Mouse (Mus musculus): Measurements from ENCODE around the gene Krt33b. TPM values are rescaled to one million over a fixed set of nuclear protein-coding genes. Genes with fewer than 3 reads are reported as not detected.

The Krt33b gene
- polyA plus RNA-seq, 1 experiment from 2014 or later = not detected

DNA sequence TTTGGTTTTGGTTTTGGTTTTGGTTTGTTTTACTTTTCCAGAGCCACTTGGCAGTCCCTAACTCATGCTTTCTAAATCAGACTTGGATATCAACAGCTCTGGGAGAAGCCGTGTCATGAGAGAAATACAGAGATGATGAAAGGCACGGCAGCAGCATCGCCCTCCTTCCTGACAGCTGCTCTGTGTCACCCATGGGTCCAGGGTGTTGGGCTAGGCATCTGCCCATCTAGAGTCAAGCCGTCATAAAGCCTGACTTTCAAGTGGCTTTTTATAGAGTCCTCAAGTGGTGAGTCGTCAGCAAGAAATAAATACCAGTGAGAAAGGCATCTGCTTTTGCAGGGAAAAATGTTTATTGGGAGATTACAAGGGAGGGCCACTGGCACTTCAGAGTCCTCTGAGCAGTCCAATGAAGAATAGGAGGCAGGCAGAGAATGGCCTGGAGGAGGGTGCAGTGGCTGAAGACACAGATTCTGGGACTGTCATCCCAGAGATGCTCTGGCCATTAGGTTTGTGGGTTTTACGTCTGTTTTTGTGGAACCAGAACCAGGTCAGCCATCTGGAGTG is 16.7 kb upstream of the Krt33b start:
- DNase-seq (ENCODE audit: low spot score) = no peak
- Histone ChIP-seq H3K9me3 (ENCODE audit: control insufficient read depth, low read length) (no peaks in the 10 kb centered on the region), H3K4me2 (no peak overlapping the region), H3K4me3 (ENCODE audit: low read depth, low read length) (no peak overlapping the region), H3K4me1 (replicated peaks; ENCODE audit: control insufficient read depth, insufficient read depth, low read length) (no peaks in the 10 kb centered on the region), H3K36me3 (ENCODE audit: control insufficient read depth, insufficient read depth, low read length) (no peaks in the 10 kb centered on the region), H3K9ac (ENCODE audit: low read depth, low read length) (no peak overlapping the region), H3K27ac (ENCODE audit: low read depth, low read length) (no peak overlapping the region), H3K27me3 (replicated peaks; ENCODE audit: control insufficient read depth, insufficient read depth, low read length) (no peaks in the 10 kb centered on the region)
- WGBS = 76% methylated on average over 6 of the region's 6 CpGs
- no peak for ATAC-seq (replicated peaks; ENCODE audit: low FRiP score)

DNA sequence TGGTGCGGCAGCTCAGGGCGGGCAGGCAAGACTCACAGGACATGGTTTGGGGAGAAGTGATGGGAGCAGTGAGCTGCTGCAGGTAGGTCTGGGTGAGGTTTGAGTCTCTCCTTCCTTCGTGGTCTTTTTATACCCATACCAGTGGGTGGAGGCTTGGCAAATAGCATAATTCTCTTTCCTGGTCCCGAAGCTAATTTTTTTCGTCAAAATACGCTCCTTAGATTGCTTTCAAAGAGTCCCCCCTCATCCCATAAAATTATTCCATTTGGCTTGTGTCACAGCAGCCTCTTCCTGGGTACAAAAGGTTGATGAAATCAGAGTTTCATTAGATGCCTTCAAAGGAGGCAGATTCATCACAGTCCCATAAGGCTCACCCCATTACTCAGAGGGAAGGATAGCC is 11.8 kb upstream of the Krt33b start, which contains the start of gene Krt34:
Krt34 (minus strand) TSS at position 101 of the 400 bp plus-strand sequence.
- 81% methylated on average over 6 of the region's 6 CpGs for WGBS
- no peaks in the 10 kb centered on the region for H3K4me1 ChIP-seq (replicated peaks; ENCODE audit: control insufficient read depth, insufficient read depth, low read length)
- DNase-seq (ENCODE audit: low spot score) (no peak), ATAC-seq (replicated peaks; ENCODE audit: low FRiP score) (no peak)
- H3K4me3 ChIP-seq (ENCODE audit: low read depth, low read length) = no peak within 1 kb of the TSS
- no peaks in the 10 kb centered on the region for H3K36me3 ChIP-seq (ENCODE audit: control insufficient read depth, insufficient read depth, low read length)
- no peaks in the 10 kb centered on the region for H3K9me3 ChIP-seq (ENCODE audit: control insufficient read depth, low read length)
- H3K27ac ChIP-seq (ENCODE audit: low read depth, low read length) = no peak within 1 kb of the TSS
- no peak within 1 kb of the TSS for H3K9ac ChIP-seq (ENCODE audit: low read depth, low read length)
- H3K4me2 ChIP-seq = no peak within 1 kb of the TSS
- no peaks in the 10 kb centered on the region for H3K27me3 ChIP-seq (replicated peaks; ENCODE audit: control insufficient read depth, insufficient read depth, low read length)

DNA sequence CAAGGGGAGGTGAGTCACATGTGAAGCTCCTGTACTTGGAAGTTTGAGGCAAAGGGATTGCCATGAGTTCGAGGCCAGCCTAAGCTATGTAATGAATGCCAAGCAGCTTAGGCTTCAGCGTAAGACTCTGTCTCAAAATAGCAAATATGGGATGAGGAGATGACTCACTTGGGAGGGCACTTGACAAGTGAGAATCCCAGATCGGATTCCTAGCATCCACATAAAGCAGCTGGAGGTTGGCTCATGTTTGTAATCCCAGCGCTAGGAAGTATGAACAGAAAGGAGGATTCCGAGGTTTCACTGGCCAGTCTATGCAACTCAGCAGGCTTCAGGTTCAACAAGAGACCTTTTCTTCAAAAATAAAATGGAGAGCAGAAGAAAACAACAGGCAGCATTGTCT is 8.2 kb downstream of the Krt33b start:
- H3K27ac ChIP-seq (ENCODE audit: low read depth, low read length) = no peak overlapping the region
- ATAC-seq (replicated peaks; ENCODE audit: low FRiP score) = no peak
- H3K4me1 ChIP-seq (replicated peaks; ENCODE audit: control insufficient read depth, insufficient read depth, low read length) = no peaks in the 10 kb centered on the region
- DNase-seq (ENCODE audit: low spot score) = no peak
- H3K4me2 ChIP-seq = no peak overlapping the region
- H3K4me3 ChIP-seq (ENCODE audit: low read depth, low read length) = no peak overlapping the region
- 80% methylated on average over 5 of the region's 5 CpGs for WGBS
- no peaks in the 10 kb centered on the region for H3K27me3 ChIP-seq (replicated peaks; ENCODE audit: control insufficient read depth, insufficient read depth, low read length)
- no peaks in the 10 kb centered on the region for H3K9me3 ChIP-seq (ENCODE audit: control insufficient read depth, low read length)
- no peaks in the 10 kb centered on the region for H3K36me3 ChIP-seq (ENCODE audit: control insufficient read depth, insufficient read depth, low read length)
- no peak overlapping the region for H3K9ac ChIP-seq (ENCODE audit: low read depth, low read length)

DNA sequence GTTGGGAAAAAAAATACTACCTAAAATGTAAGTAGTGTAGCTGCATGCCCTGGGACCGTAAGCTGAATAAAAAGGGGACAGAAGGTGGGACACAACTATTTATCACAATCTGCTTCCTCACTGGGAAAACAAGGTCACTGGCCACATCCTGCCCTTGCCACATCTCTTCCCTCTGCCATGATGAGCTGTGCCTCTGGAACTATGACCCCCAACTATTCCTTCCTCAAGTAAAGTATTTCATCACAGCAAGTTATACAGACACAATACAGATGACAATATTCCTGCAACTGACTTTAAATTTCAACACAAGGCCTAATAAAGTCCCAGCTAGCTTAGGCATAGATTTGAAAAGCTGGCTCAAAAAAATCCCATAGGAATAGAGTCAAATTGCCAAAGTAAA is 10.2 kb downstream of the Krt33b start:
- Histone ChIP-seq H3K9ac (ENCODE audit: low read depth, low read length) (no peak overlapping the region), H3K4me1 (replicated peaks; ENCODE audit: control insufficient read depth, insufficient read depth, low read length) (no peaks in the 10 kb centered on the region), H3K4me2 (no peak overlapping the region), H3K27me3 (replicated peaks; ENCODE audit: control insufficient read depth, insufficient read depth, low read length) (no peaks in the 10 kb centered on the region), H3K36me3 (ENCODE audit: control insufficient read depth, insufficient read depth, low read length) (no peaks in the 10 kb centered on the region), H3K4me3 (ENCODE audit: low read depth, low read length) (no peak overlapping the region), H3K27ac (ENCODE audit: low read depth, low read length) (no peak overlapping the region), H3K9me3 (ENCODE audit: control insufficient read depth, low read length) (no peaks in the 10 kb centered on the region)
- DNase-seq (ENCODE audit: low spot score) (no peak), ATAC-seq (replicated peaks; ENCODE audit: low FRiP score) (no peak)
- WGBS = 74% methylated on average over 1 of the region's 1 CpGs

DNA sequence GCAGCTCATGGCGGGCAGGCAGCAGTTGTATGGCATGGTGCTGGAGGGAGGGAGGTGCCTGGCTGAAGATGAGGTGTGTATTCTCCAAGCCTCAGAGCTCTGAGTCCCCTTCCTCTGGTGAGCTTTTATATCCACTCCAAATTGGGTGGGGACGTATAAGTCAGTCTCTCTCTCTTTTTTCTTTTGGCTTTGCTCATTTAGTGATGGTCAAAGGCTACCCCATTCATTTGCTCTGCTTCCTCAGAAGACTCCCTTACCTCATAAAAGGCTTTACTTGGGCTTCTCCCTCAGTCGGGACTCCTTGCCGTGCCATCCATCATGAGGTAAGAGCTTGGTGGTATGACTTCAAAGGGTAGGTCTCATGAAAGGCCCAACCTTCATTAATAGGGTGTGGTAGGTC is 13.6 kb downstream of the Krt33b start, which contains the start of gene Krt33a:
Krt33a (minus strand) TSS at position 101 of the 400 bp plus-strand sequence.
- 59% methylated on average over 4 of the region's 4 CpGs for WGBS
- no peak for ATAC-seq (replicated peaks; ENCODE audit: low FRiP score)
- Histone ChIP-seq H3K27me3 (replicated peaks; ENCODE audit: control insufficient read depth, insufficient read depth, low read length) (no peaks in the 10 kb centered on the region), H3K36me3 (ENCODE audit: control insufficient read depth, insufficient read depth, low read length) (no peaks in the 10 kb centered on the region), H3K9me3 (ENCODE audit: control insufficient read depth, low read length) (no peaks in the 10 kb centered on the region), H3K4me2 (no peak within 1 kb of the TSS), H3K9ac (ENCODE audit: low read depth, low read length) (no peak within 1 kb of the TSS), H3K4me3 (ENCODE audit: low read depth, low read length) (no peak within 1 kb of the TSS), H3K27ac (ENCODE audit: low read depth, low read length) (no peak within 1 kb of the TSS), H3K4me1 (replicated peaks; ENCODE audit: control insufficient read depth, insufficient read depth, low read length) (no peaks in the 10 kb centered on the region)
- no peak for DNase-seq (ENCODE audit: low spot score)

DNA sequence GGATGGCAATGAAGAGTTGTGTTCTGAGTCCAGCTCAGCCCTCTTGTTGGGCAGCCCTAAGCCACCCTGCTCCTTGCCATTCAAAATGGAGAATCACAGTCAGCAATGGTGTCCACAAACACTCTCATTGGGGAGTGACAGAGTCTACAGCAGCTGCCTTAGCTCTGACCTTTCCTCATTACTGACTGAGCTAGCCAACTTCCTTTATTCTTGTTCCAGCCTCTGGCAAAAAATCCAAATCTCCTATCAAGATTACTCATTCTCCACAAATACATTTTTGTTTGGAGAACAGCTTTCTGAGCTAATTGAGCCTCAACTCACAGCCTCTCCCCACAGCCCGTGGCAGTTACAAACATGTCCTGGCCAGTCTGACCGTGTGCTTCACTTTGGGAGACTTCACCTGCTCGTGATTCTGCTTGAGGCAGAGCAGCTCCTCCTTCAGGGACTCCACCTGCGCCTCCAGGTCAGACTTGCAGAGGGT is 15.9 kb downstream of the Krt33b start:
- WGBS = 60% methylated on average over 4 of the region's 4 CpGs
- Histone ChIP-seq H3K9me3 (ENCODE audit: control insufficient read depth, low read length) (no peaks in the 10 kb centered on the region), H3K27ac (ENCODE audit: low read depth, low read length) (no peak overlapping the region), H3K27me3 (replicated peaks; ENCODE audit: control insufficient read depth, insufficient read depth, low read length) (no peaks in the 10 kb centered on the region), H3K4me2 (no peak overlapping the region), H3K36me3 (ENCODE audit: control insufficient read depth, insufficient read depth, low read length) (no peaks in the 10 kb centered on the region), H3K4me3 (ENCODE audit: low read depth, low read length) (no peak overlapping the region), H3K9ac (ENCODE audit: low read depth, low read length) (no peak overlapping the region), H3K4me1 (replicated peaks; ENCODE audit: control insufficient read depth, insufficient read depth, low read length) (no peaks in the 10 kb centered on the region)
- ATAC-seq (replicated peaks; ENCODE audit: low FRiP score) = no peak
- DNase-seq (ENCODE audit: low spot score) = no peak

DNA sequence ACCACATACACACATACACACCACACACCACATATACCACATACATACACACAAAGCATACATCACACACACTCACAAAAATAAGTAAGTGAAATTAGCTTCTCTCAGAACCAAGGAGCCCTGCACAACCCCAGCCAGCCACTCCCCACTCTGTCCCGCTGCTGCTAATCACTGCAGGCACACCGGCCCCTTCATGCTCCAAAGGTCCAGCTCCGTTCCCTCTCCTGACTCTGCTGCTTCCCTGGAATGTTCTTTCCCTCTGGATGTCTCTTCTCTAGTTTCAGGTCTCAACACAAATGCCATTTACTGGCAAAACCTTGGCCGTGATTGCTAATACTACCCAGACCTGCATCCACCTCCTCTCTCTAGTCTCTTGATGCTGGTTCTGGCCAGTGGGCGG is 19.0 kb downstream of the Krt33b start:
- Histone ChIP-seq H3K9me3 (ENCODE audit: control insufficient read depth, low read length) (no peaks in the 10 kb centered on the region), H3K4me2 (no peak overlapping the region), H3K4me1 (replicated peaks; ENCODE audit: control insufficient read depth, insufficient read depth, low read length) (no peaks in the 10 kb centered on the region), H3K27me3 (replicated peaks; ENCODE audit: control insufficient read depth, insufficient read depth, low read length) (no peaks in the 10 kb centered on the region), H3K36me3 (ENCODE audit: control insufficient read depth, insufficient read depth, low read length) (no peaks in the 10 kb centered on the region), H3K4me3 (ENCODE audit: low read depth, low read length) (no peak overlapping the region), H3K27ac (ENCODE audit: low read depth, low read length) (no peak overlapping the region), H3K9ac (ENCODE audit: low read depth, low read length) (no peak overlapping the region)
- WGBS = 77% methylated on average over 5 of the region's 5 CpGs
- DNase-seq (ENCODE audit: low spot score) (no peak), ATAC-seq (replicated peaks; ENCODE audit: low FRiP score) (no peak)

DNA sequence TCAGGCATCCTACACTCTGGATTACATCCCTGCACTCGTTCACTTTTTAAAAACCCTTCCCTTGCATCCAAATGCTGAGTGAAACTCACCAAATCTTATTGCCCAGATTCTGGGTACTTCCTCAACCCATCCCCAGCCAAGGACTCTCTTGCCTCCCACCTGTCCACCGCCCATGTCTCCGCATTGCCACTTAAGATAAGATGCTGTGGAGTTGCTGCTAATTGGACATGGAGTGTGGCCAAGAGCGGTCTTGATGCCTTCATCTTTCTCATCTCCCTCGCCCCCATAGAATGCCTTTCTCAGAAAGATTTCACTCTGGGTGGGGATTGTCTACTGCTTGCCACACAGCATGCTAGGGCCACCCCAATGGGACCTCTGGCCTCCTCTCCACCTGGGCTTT is 21.3 kb downstream of the Krt33b start:
- H3K27me3 ChIP-seq (replicated peaks; ENCODE audit: control insufficient read depth, insufficient read depth, low read length) = no peaks in the 10 kb centered on the region
- 78% methylated on average over 5 of the region's 5 CpGs for WGBS
- no peak overlapping the region for H3K9ac ChIP-seq (ENCODE audit: low read depth, low read length)
- H3K4me3 ChIP-seq (ENCODE audit: low read depth, low read length) = no peak overlapping the region
- no peaks in the 10 kb centered on the region for H3K36me3 ChIP-seq (ENCODE audit: control insufficient read depth, insufficient read depth, low read length)
- no peak overlapping the region for H3K27ac ChIP-seq (ENCODE audit: low read depth, low read length)
- H3K4me1 ChIP-seq (replicated peaks; ENCODE audit: control insufficient read depth, insufficient read depth, low read length) = no peaks in the 10 kb centered on the region
- no peaks in the 10 kb centered on the region for H3K9me3 ChIP-seq (ENCODE audit: control insufficient read depth, low read length)
- ATAC-seq (replicated peaks; ENCODE audit: low FRiP score) (no peak), DNase-seq (ENCODE audit: low spot score) (no peak)
- no peak overlapping the region for H3K4me2 ChIP-seq

DNA sequence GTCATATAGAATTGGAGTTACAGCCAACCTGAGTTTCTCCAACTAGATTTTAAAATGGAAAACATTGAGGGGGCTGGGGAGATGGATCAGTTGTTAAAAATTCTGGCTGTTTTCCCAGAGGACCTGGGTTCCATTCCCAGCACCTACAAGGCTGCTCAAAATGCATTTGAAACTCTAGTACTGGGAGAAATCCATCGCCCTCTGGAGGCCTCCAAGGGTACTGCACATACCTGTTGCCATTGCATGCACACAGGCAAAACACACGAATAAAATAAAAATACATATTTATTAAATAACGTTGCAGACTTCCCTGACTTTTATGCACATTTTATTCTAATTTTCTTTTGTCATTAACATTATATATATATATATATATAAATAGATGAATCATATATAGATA is 23.0 kb downstream of the Krt33b start:
- DNase-seq (ENCODE audit: low spot score) (no peak), ATAC-seq (replicated peaks; ENCODE audit: low FRiP score) (no peak)
- H3K36me3 ChIP-seq (ENCODE audit: control insufficient read depth, insufficient read depth, low read length) = no peaks in the 10 kb centered on the region
- no peak overlapping the region for H3K9ac ChIP-seq (ENCODE audit: low read depth, low read length)
- H3K4me3 ChIP-seq (ENCODE audit: low read depth, low read length) = no peak overlapping the region
- no peaks in the 10 kb centered on the region for H3K9me3 ChIP-seq (ENCODE audit: control insufficient read depth, low read length)
- H3K27me3 ChIP-seq (replicated peaks; ENCODE audit: control insufficient read depth, insufficient read depth, low read length) = no peaks in the 10 kb centered on the region
- no peak overlapping the region for H3K27ac ChIP-seq (ENCODE audit: low read depth, low read length)
- no peak overlapping the region for H3K4me2 ChIP-seq
- H3K4me1 ChIP-seq (replicated peaks; ENCODE audit: control insufficient read depth, insufficient read depth, low read length) = no peaks in the 10 kb centered on the region
- WGBS = 34% methylated on average over 3 of the region's 3 CpGs
